Comparison of ENCODE assay signal across 12 mouse cellular contexts in genomic region chr7:16203505-16203903, GRCm38 (mm10). TPM values are rescaled to one million over a fixed set of nuclear protein-coding genes. Genes with fewer than 3 reads are reported as not detected.
"Had no signal": no experiment of that assay in that cellular context is flagged by ENCODE, and none has a peak within 500 bp of the region (broad histone marks: within the 10 kb centered on the region; RNA-seq: fewer than 3 reads in every experiment).

No protein-coding gene starts in this region.

- H3K9me3 ChIP-seq: limb, embryonic 15.5 days; liver, embryonic 12.5 days; midbrain, embryonic 10.5 days; neural tube, embryonic 12.5 days had no signal

- H3K27me3 ChIP-seq: limb, embryonic 15.5 days; liver, embryonic 12.5 days; neural tube, embryonic 12.5 days had no signal

- H3K4me2 ChIP-seq: limb, embryonic 15.5 days; liver, embryonic 12.5 days; lung, embryonic 14.5 days; neural tube, embryonic 12.5 days had no signal

- H3K4me3 ChIP-seq: limb, embryonic 15.5 days; liver, embryonic 12.5 days; midbrain, embryonic 10.5 days; neural tube, embryonic 12.5 days had no signal

- ATAC-seq: liver, embryonic 12.5 days had no signal

- H3K9ac ChIP-seq: limb, embryonic 15.5 days; liver, embryonic 12.5 days; lung, embryonic 14.5 days; neural tube, embryonic 12.5 days had no signal

- H3K27ac ChIP-seq: limb, embryonic 15.5 days; liver, embryonic 12.5 days; midbrain, embryonic 10.5 days; neural tube, embryonic 12.5 days had no signal

- DNase-seq: layer of hippocampus, adult 9-11 months; layer of hippocampus, postnatal 36 days; lung, embryonic 14.5 days; lung, postnatal 10 days; lung, postnatal 4 days; midbrain, embryonic 14.5 days; thymus, postnatal 36 days had no signal

- H3K4me1 ChIP-seq: limb, embryonic 15.5 days; liver, embryonic 12.5 days; midbrain, embryonic 10.5 days; neural tube, embryonic 12.5 days had no signal

RNA-seq across cellular contexts. Expression of gene C5ar2, which starts 40.5 kb away (rescaled TPM):
- polyA plus RNA-seq: limb, embryonic 11.5 days; midbrain, embryonic 14.5 days had no signal
